Mouse (Mus musculus) stomach, postnatal 0 days (tissue): ENCODE results near the gene Rbks.

Experiments used
- CTCF ChIP-seq: IDR thresholded peaks from 2 replicates; pipeline ENCODE4 v1.5.1; 2016; ENCODE audit warnings: antibody characterized with exemption, low read depth, mild to moderate bottlenecking, moderate library complexity
- EP300 ChIP-seq: optimal IDR thresholded peaks from 2 replicates; pipeline ENCODE3; 2016; ENCODE audit warnings: antibody characterized with exemption

GRCm38 (mm10) chr5:31655688-31656190 is 41.7 kb downstream of the Rbks start:
- TF ChIP-seq CTCF (no peak), EP300 (no peak)
